Mouse (Mus musculus): Measurements from ENCODE around the gene Tmem167b. TPM values are rescaled to one million over a fixed set of nuclear protein-coding genes. Genes with fewer than 3 reads are reported as not detected.
A peak's percentile ranks its signal among the peaks of the same experiment; 100 is the strongest.
"Not testable (repeated sequence)": the region's sequence is repeated elsewhere in the genome, so short reads cannot be mapped to it uniquely, and the experiment has no call there.

Gene Tmem167b
- polyA plus RNA-seq, 1 experiment from 2014 or later = 55.8 TPM

GRCm38 (mm10) chr3:108571443-108572294 is 9.4 kb upstream of the Tmem167b start, which contains the start of gene Taf13:
Taf13 (plus strand) TSS chr3:108571698.
- peak; percentile 98 for ATAC-seq
- Histone ChIP-seq H3K9me3 (replicated peaks; ENCODE audit: control insufficient read depth, low read length, poor library complexity, severe bottlenecking) (no peaks in the 10 kb centered on the region), H3K9ac (ENCODE audit: low read depth, low read length) (peak within 1 kb of the TSS; percentile 59), H3K4me2 (ENCODE audit: low read length) (peak within 1 kb of the TSS; percentile 79), H3K4me1 (ENCODE audit: control insufficient read depth, insufficient read depth, low read length) (peaks cover 17% of the 10 kb centered on the region), H3K27ac (ENCODE audit: low read length) (peak within 1 kb of the TSS; percentile 70), H3K4me3 (ENCODE audit: low read depth, low read length) (peak within 1 kb of the TSS; percentile 47), H3K36me3 (ENCODE audit: control insufficient read depth, insufficient read depth, low read length) (no peaks in the 10 kb centered on the region), H3K27me3 (ENCODE audit: control insufficient read depth, insufficient read depth, low read depth, low read length) (no peaks in the 10 kb centered on the region)
- WGBS = 2% methylated on average over 42 of the region's 42 CpGs

- H3K4me2 ChIP-seq (ENCODE audit: low read length) = no peak overlapping the region
- no peak for ATAC-seq
- peaks cover 17% of the 10 kb centered on the region for H3K4me1 ChIP-seq (ENCODE audit: control insufficient read depth, insufficient read depth, low read length)
- H3K9ac ChIP-seq (ENCODE audit: low read depth, low read length) = no peak overlapping the region
- H3K36me3 ChIP-seq (ENCODE audit: control insufficient read depth, insufficient read depth, low read length) = no peaks in the 10 kb centered on the region
- WGBS = 92% methylated on average over 14 of the region's 14 CpGs
- no peak overlapping the region for H3K27ac ChIP-seq (ENCODE audit: low read length)
- no peaks in the 10 kb centered on the region for H3K27me3 ChIP-seq (ENCODE audit: control insufficient read depth, insufficient read depth, low read depth, low read length)
- H3K9me3 ChIP-seq (replicated peaks; ENCODE audit: control insufficient read depth, low read length, poor library complexity, severe bottlenecking) = no peaks in the 10 kb centered on the region
- no peak overlapping the region for H3K4me3 ChIP-seq (ENCODE audit: low read depth, low read length)
These were observed 8.5 kb upstream of the Tmem167b start for GRCm38 (mm10) chr3:108570813-108571212.

- H3K4me2 ChIP-seq (ENCODE audit: low read length); H3K36me3 ChIP-seq (ENCODE audit: control insufficient read depth, insufficient read depth, low read length); H3K9me3 ChIP-seq (replicated peaks; ENCODE audit: control insufficient read depth, low read length, poor library complexity, severe bottlenecking); H3K4me3 ChIP-seq (ENCODE audit: low read depth, low read length); H3K9ac ChIP-seq (ENCODE audit: low read depth, low read length); H3K27ac ChIP-seq (ENCODE audit: low read length); H3K27me3 ChIP-seq (ENCODE audit: control insufficient read depth, insufficient read depth, low read depth, low read length); ATAC-seq: not testable (repeated sequence)
- 59% methylated on average over 2 of the region's 3 CpGs for WGBS
- H3K4me1 ChIP-seq (ENCODE audit: control insufficient read depth, insufficient read depth, low read length) = peaks cover 17% of the 10 kb centered on the region
These were observed 7.4 kb upstream of the Tmem167b start for GRCm38 (mm10) chr3:108569636-108570035.

DNA sequence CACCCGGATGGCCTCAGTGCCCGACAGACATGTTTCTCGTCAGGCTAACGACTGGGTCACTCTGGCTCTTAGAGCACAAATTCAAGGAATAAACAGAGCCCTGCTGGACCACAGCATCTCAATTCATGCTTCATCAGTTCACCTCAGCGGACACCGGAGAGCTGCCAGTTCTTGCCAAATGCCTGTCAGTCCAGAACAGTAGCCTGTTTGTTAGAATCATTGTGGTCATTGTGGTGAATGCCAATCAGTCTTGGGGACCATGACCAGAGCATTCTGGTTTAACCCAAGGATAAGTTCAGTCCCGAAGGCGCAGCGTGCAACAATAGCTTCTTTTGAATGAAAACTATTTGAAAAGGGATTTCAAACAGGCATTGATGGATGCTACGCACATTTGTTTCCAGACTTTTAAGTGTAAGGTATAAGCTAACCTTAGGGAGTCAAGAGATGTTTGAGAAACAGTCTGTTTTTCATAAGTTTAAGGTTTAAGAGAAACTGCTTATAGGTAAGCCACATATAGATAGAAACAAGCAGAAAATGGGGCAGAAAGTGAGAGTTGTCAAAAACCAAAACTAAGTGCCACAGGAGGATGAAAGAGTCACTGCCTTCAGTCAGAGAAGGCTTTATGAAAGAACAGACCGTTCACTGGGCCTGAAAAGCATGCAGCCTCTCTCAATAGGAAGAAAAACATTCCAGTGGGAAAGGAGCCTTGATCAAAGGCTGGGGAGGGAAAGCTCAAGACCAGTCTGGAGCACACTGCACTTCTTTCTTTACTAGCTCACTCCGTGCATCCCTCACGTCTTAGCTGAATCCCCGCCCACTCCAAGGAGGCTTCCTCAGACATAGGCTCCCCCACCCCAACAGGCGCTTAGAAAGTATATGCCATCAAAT is 6.0 kb upstream of the Tmem167b start:
- H3K36me3 ChIP-seq (ENCODE audit: control insufficient read depth, insufficient read depth, low read length) = no peaks in the 10 kb centered on the region
- 7% methylated on average over 15 of the region's 15 CpGs for WGBS
- H3K4me1 ChIP-seq (ENCODE audit: control insufficient read depth, insufficient read depth, low read length) = peaks cover 12% of the 10 kb centered on the region
- H3K9me3 ChIP-seq (replicated peaks; ENCODE audit: control insufficient read depth, low read length, poor library complexity, severe bottlenecking) = no peaks in the 10 kb centered on the region
- no peak overlapping the region for H3K4me3 ChIP-seq (ENCODE audit: low read depth, low read length)
- H3K27ac ChIP-seq (ENCODE audit: low read length) = peak overlapping the region; percentile 10; the same call in 1 of the 2 replicates
- no peaks in the 10 kb centered on the region for H3K27me3 ChIP-seq (ENCODE audit: control insufficient read depth, insufficient read depth, low read depth, low read length)
- H3K4me2 ChIP-seq (ENCODE audit: low read length) = no peak overlapping the region
- no peak overlapping the region for H3K9ac ChIP-seq (ENCODE audit: low read depth, low read length)
- no peak for ATAC-seq

- Histone ChIP-seq H3K27ac (ENCODE audit: low read length) (peak overlapping the region; percentile 95), H3K4me1 (ENCODE audit: control insufficient read depth, insufficient read depth, low read length) (peaks cover 14% of the 10 kb centered on the region), H3K4me3 (ENCODE audit: low read depth, low read length) (peak overlapping the region; percentile 88), H3K4me2 (ENCODE audit: low read length) (peak overlapping the region; percentile 89), H3K9ac (ENCODE audit: low read depth, low read length) (peak overlapping the region; percentile 55; the same call in 1 of the 2 replicates), H3K36me3 (ENCODE audit: control insufficient read depth, insufficient read depth, low read length) (peaks cover 11% of the 10 kb centered on the region), H3K27me3 (ENCODE audit: control insufficient read depth, insufficient read depth, low read depth, low read length) (no peaks in the 10 kb centered on the region), H3K9me3 (replicated peaks; ENCODE audit: control insufficient read depth, low read length, poor library complexity, severe bottlenecking) (no peaks in the 10 kb centered on the region)
- peak; percentile 12; the same call in 1 of the 2 replicates for ATAC-seq
- 3% methylated on average over 4 of the region's 4 CpGs for WGBS
These were observed 1.0 kb upstream of the Tmem167b start for GRCm38 (mm10) chr3:108563309-108563708.

- WGBS = 12% methylated on average over 15 of the region's 15 CpGs
- ATAC-seq = peak; percentile 85
- Histone ChIP-seq H3K36me3 (ENCODE audit: control insufficient read depth, insufficient read depth, low read length) (peaks cover 15% of the 10 kb centered on the region), H3K4me3 (ENCODE audit: low read depth, low read length) (peak overlapping the region; percentile 88), H3K27me3 (ENCODE audit: control insufficient read depth, insufficient read depth, low read depth, low read length) (no peaks in the 10 kb centered on the region), H3K9me3 (replicated peaks; ENCODE audit: control insufficient read depth, low read length, poor library complexity, severe bottlenecking) (no peaks in the 10 kb centered on the region), H3K4me2 (ENCODE audit: low read length) (peak overlapping the region; percentile 89), H3K9ac (ENCODE audit: low read depth, low read length) (peak overlapping the region; percentile 55), H3K27ac (ENCODE audit: low read length) (peak overlapping the region; percentile 95), H3K4me1 (ENCODE audit: control insufficient read depth, insufficient read depth, low read length) (peaks cover 14% of the 10 kb centered on the region)
These were observed 558 bp upstream of the Tmem167b start for GRCm38 (mm10) chr3:108562777-108563271.

- Histone ChIP-seq H3K27me3 (ENCODE audit: control insufficient read depth, insufficient read depth, low read depth, low read length) (no peaks in the 10 kb centered on the region), H3K9ac (ENCODE audit: low read depth, low read length) (no peak overlapping the region), H3K9me3 (replicated peaks; ENCODE audit: control insufficient read depth, low read length, poor library complexity, severe bottlenecking) (no peaks in the 10 kb centered on the region), H3K4me3 (ENCODE audit: low read depth, low read length) (no peak overlapping the region), H3K4me2 (ENCODE audit: low read length) (no peak overlapping the region), H3K36me3 (ENCODE audit: control insufficient read depth, insufficient read depth, low read length) (peaks cover 26% of the 10 kb centered on the region), H3K27ac (ENCODE audit: low read length) (no peak overlapping the region), H3K4me1 (ENCODE audit: control insufficient read depth, insufficient read depth, low read length) (peaks cover 15% of the 10 kb centered on the region)
- no peak for ATAC-seq
- 97% methylated on average over 4 of the region's 4 CpGs for WGBS
These were observed 4.4 kb downstream of the Tmem167b start for GRCm38 (mm10) chr3:108557888-108558287.

GRCm38 (mm10) chr3:108554587-108555312 is 7.5 kb downstream of the Tmem167b start:
- Histone ChIP-seq H3K27me3 (ENCODE audit: control insufficient read depth, insufficient read depth, low read depth, low read length) (no peaks in the 10 kb centered on the region), H3K4me3 (ENCODE audit: low read depth, low read length) (peak overlapping the region; percentile 89), H3K9ac (ENCODE audit: low read depth, low read length) (peak overlapping the region; percentile 99), H3K4me1 (ENCODE audit: control insufficient read depth, insufficient read depth, low read length) (peaks cover 4% of the 10 kb centered on the region; the same call in 1 of the 2 replicates), H3K9me3 (replicated peaks; ENCODE audit: control insufficient read depth, low read length, poor library complexity, severe bottlenecking) (no peaks in the 10 kb centered on the region), H3K4me2 (ENCODE audit: low read length) (peak overlapping the region; percentile 69), H3K36me3 (ENCODE audit: control insufficient read depth, insufficient read depth, low read length) (peaks cover 23% of the 10 kb centered on the region), H3K27ac (ENCODE audit: low read length) (peak overlapping the region; percentile 95)
- WGBS = 17% methylated on average over 22 of the region's 22 CpGs
- peak; percentile 97 for ATAC-seq
